Mouse (Mus musculus): ENCODE results near the gene Tat.

Gene Tat

GRCm38 (mm10) chr8:109963421-109963820, 26.8 kb upstream of the Tat start:
- no peaks in the 10 kb centered on the region for H3K27me3 ChIP-seq (ENCODE audit: control insufficient read depth, insufficient read depth, low read length, poor library complexity, severe bottlenecking)
- H3K36me3 ChIP-seq (ENCODE audit: control insufficient read depth, insufficient read depth, low read length, poor library complexity, severe bottlenecking) = no peaks in the 10 kb centered on the region
- DNase-seq (ENCODE audit: low read depth, low spot score) = no peak

GRCm38 (mm10) chr8:109964106-109964505, 26.1 kb upstream of the Tat start:
- no peaks in the 10 kb centered on the region for H3K27me3 ChIP-seq (ENCODE audit: control insufficient read depth, insufficient read depth, low read length, poor library complexity, severe bottlenecking)
- H3K36me3 ChIP-seq (ENCODE audit: control insufficient read depth, insufficient read depth, low read length, poor library complexity, severe bottlenecking) = no peaks in the 10 kb centered on the region
- no peak for DNase-seq (ENCODE audit: low read depth, low spot score)

GRCm38 (mm10) chr8:109968837-109969236, 21.4 kb upstream of the Tat start:
- Histone ChIP-seq H3K36me3 (ENCODE audit: control insufficient read depth, insufficient read depth, low read length, poor library complexity, severe bottlenecking) (no peaks in the 10 kb centered on the region), H3K27me3 (ENCODE audit: control insufficient read depth, insufficient read depth, low read length, poor library complexity, severe bottlenecking) (no peaks in the 10 kb centered on the region)
- no peak for DNase-seq (ENCODE audit: low read depth, low spot score)

- H3K27me3 ChIP-seq (ENCODE audit: control insufficient read depth, insufficient read depth, low read length, poor library complexity, severe bottlenecking) = no peaks in the 10 kb centered on the region
- DNase-seq (ENCODE audit: low read depth, low spot score) = peak; percentile 54
- H3K36me3 ChIP-seq (ENCODE audit: control insufficient read depth, insufficient read depth, low read length, poor library complexity, severe bottlenecking) = no peaks in the 10 kb centered on the region
Observed at GRCm38 (mm10) chr8:109970323-109970722, 19.9 kb upstream of the Tat start.

GRCm38 (mm10) chr8:109972901-109973300, 17.3 kb upstream of the Tat start:
- Histone ChIP-seq H3K27me3 (ENCODE audit: control insufficient read depth, insufficient read depth, low read length, poor library complexity, severe bottlenecking) (no peaks in the 10 kb centered on the region), H3K36me3 (ENCODE audit: control insufficient read depth, insufficient read depth, low read length, poor library complexity, severe bottlenecking) (no peaks in the 10 kb centered on the region)
- no peak for DNase-seq (ENCODE audit: low read depth, low spot score)

- Histone ChIP-seq H3K36me3 (ENCODE audit: control insufficient read depth, insufficient read depth, low read length, poor library complexity, severe bottlenecking) (no peaks in the 10 kb centered on the region), H3K27me3 (ENCODE audit: control insufficient read depth, insufficient read depth, low read length, poor library complexity, severe bottlenecking) (no peaks in the 10 kb centered on the region)
- no peak for DNase-seq (ENCODE audit: low read depth, low spot score)
Observed at GRCm38 (mm10) chr8:109979339-109979738, 10.9 kb upstream of the Tat start.

GRCm38 (mm10) chr8:109982386-109983105, 7.7 kb upstream of the Tat start:
- no peak for DNase-seq (ENCODE audit: low read depth, low spot score)
- Histone ChIP-seq H3K36me3 (ENCODE audit: control insufficient read depth, insufficient read depth, low read length, poor library complexity, severe bottlenecking) (no peaks in the 10 kb centered on the region), H3K27me3 (ENCODE audit: control insufficient read depth, insufficient read depth, low read length, poor library complexity, severe bottlenecking) (no peaks in the 10 kb centered on the region)

GRCm38 (mm10) chr8:109983944-109984343, 6.3 kb upstream of the Tat start:
- H3K27me3 ChIP-seq (ENCODE audit: control insufficient read depth, insufficient read depth, low read length, poor library complexity, severe bottlenecking) = no peaks in the 10 kb centered on the region
- no peak for DNase-seq (ENCODE audit: low read depth, low spot score)
- H3K36me3 ChIP-seq (ENCODE audit: control insufficient read depth, insufficient read depth, low read length, poor library complexity, severe bottlenecking) = no peaks in the 10 kb centered on the region

GRCm38 (mm10) chr8:109986384-109986783, 3.9 kb upstream of the Tat start:
- H3K36me3 ChIP-seq (ENCODE audit: control insufficient read depth, insufficient read depth, low read length, poor library complexity, severe bottlenecking) = no peaks in the 10 kb centered on the region
- DNase-seq (ENCODE audit: low read depth, low spot score) = no peak
- H3K27me3 ChIP-seq (ENCODE audit: control insufficient read depth, insufficient read depth, low read length, poor library complexity, severe bottlenecking) = no peaks in the 10 kb centered on the region

GRCm38 (mm10) chr8:109987776-109988175, 2.5 kb upstream of the Tat start:
- H3K36me3 ChIP-seq (ENCODE audit: control insufficient read depth, insufficient read depth, low read length, poor library complexity, severe bottlenecking) = no peaks in the 10 kb centered on the region
- DNase-seq (ENCODE audit: low read depth, low spot score) = no peak
- no peaks in the 10 kb centered on the region for H3K27me3 ChIP-seq (ENCODE audit: control insufficient read depth, insufficient read depth, low read length, poor library complexity, severe bottlenecking)

GRCm38 (mm10) chr8:109989151-109989550, 1.1 kb upstream of the Tat start:
- H3K36me3 ChIP-seq (ENCODE audit: control insufficient read depth, insufficient read depth, low read length, poor library complexity, severe bottlenecking) = no peaks in the 10 kb centered on the region
- no peak for DNase-seq (ENCODE audit: low read depth, low spot score)
- H3K27me3 ChIP-seq (ENCODE audit: control insufficient read depth, insufficient read depth, low read length, poor library complexity, severe bottlenecking) = no peaks in the 10 kb centered on the region

- Histone ChIP-seq H3K36me3 (ENCODE audit: control insufficient read depth, insufficient read depth, low read length, poor library complexity, severe bottlenecking) (no peaks in the 10 kb centered on the region), H3K27me3 (ENCODE audit: control insufficient read depth, insufficient read depth, low read length, poor library complexity, severe bottlenecking) (no peaks in the 10 kb centered on the region)
- DNase-seq (ENCODE audit: low read depth, low spot score) = no peak
Observed at GRCm38 (mm10) chr8:109992166-109992565, 1.9 kb downstream of the Tat start.

- DNase-seq (ENCODE audit: low read depth, low spot score) = no peak
- Histone ChIP-seq H3K36me3 (ENCODE audit: control insufficient read depth, insufficient read depth, low read length, poor library complexity, severe bottlenecking) (no peaks in the 10 kb centered on the region), H3K27me3 (ENCODE audit: control insufficient read depth, insufficient read depth, low read length, poor library complexity, severe bottlenecking) (no peaks in the 10 kb centered on the region)
Observed at GRCm38 (mm10) chr8:109992951-109993350, 2.7 kb downstream of the Tat start.

- no peak for DNase-seq (ENCODE audit: low read depth, low spot score)
- no peaks in the 10 kb centered on the region for H3K27me3 ChIP-seq (ENCODE audit: control insufficient read depth, insufficient read depth, low read length, poor library complexity, severe bottlenecking)
- no peaks in the 10 kb centered on the region for H3K36me3 ChIP-seq (ENCODE audit: control insufficient read depth, insufficient read depth, low read length, poor library complexity, severe bottlenecking)
Observed at GRCm38 (mm10) chr8:109997381-109997780, 7.1 kb downstream of the Tat start.

- no peaks in the 10 kb centered on the region for H3K27me3 ChIP-seq (ENCODE audit: control insufficient read depth, insufficient read depth, low read length, poor library complexity, severe bottlenecking)
- DNase-seq (ENCODE audit: low read depth, low spot score) = no peak
- no peaks in the 10 kb centered on the region for H3K36me3 ChIP-seq (ENCODE audit: control insufficient read depth, insufficient read depth, low read length, poor library complexity, severe bottlenecking)
Observed at GRCm38 (mm10) chr8:109998066-109998465, 7.8 kb downstream of the Tat start.

GRCm38 (mm10) chr8:109999974-110000373, 9.7 kb downstream of the Tat start:
- Histone ChIP-seq H3K27me3 (ENCODE audit: control insufficient read depth, insufficient read depth, low read length, poor library complexity, severe bottlenecking) (no peaks in the 10 kb centered on the region), H3K36me3 (ENCODE audit: control insufficient read depth, insufficient read depth, low read length, poor library complexity, severe bottlenecking) (no peaks in the 10 kb centered on the region)
- DNase-seq (ENCODE audit: low read depth, low spot score) = no peak

Measured in splenic B cell, adult 2 months (primary cell).